Mouse (Mus musculus): ENCODE results near the gene Acot5.

DNA sequence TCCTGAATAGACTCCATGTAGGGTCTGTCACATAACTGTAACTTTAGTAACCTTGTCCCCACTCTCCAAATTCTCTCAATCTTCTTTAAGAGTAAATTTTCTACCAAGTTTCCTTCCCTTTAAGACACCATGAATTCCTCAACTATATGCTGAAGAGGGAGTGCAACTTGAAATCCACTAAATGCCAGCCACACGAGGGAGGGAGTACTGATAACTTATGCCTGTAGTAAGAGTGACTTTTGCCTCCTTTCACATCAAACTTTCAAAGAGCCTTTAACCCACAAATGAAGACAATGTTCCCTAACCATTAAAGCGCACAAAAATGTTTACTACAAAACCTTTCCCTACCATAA, 32.3 kb downstream of the Acot5 start:
- TF ChIP-seq CTCF (IDR thresholded peaks at IDR 0.05; ENCODE audit: control insufficient read depth, insufficient read depth, insufficient replicate concordance, low read depth, low read length) (no peak), POLR2A (IDR thresholded peaks at IDR 0.05; ENCODE audit: control insufficient read depth, low read depth, low read length) (no peak)
